Mouse (Mus musculus) heart, adult 2 months (tissue): ENCODE measurements around the gene Foxo3.

Experiments used
- CTCF ChIP-seq: fragments of 200-600 bp; IDR thresholded peaks from 2 replicates; pipeline ENCODE4 v1.8.1; 2022; ENCODE audit warnings: antibody characterized with exemption, mild to moderate bottlenecking, moderate library complexity
- EP300 ChIP-seq: fragments of 200-500 bp; IDR thresholded peaks from 2 replicates; pipeline ENCODE4 v1.6.1; 2011; ENCODE audit warnings: low read depth, low read length, control low read depth; ENCODE audit not compliant: insufficient read depth
- POLR2A ChIP-seq: fragments of 200-500 bp; IDR thresholded peaks from 2 replicates; pipeline ENCODE4 v1.6.1; 2011; ENCODE audit warnings: mild to moderate bottlenecking, low read depth, low read length, control low read depth; ENCODE audit not compliant: insufficient read depth

GRCm38 (mm10) chr10:42220418-42220952 is 56.1 kb downstream of the Foxo3 start:
- TF ChIP-seq POLR2A = no peak
- TF ChIP-seq EP300 = no peak
- no peak for TF ChIP-seq CTCF
